Mouse (Mus musculus) embryo, embryonic 11 days (tissue): ENCODE measurements around the gene Gm6525.
A peak's percentile ranks its signal among the peaks of the same experiment; 100 is the strongest.

Experiments used
- DNase-seq: peaks from one replicate; pipeline ENCODE4 v3.0.0-alpha.2; 2015

Gene Gm6525

GRCm38 (mm10) chr3:84172406-84172805, 1.5 kb upstream of the Gm6525 start:
- no peak for DNase-seq

DNA sequence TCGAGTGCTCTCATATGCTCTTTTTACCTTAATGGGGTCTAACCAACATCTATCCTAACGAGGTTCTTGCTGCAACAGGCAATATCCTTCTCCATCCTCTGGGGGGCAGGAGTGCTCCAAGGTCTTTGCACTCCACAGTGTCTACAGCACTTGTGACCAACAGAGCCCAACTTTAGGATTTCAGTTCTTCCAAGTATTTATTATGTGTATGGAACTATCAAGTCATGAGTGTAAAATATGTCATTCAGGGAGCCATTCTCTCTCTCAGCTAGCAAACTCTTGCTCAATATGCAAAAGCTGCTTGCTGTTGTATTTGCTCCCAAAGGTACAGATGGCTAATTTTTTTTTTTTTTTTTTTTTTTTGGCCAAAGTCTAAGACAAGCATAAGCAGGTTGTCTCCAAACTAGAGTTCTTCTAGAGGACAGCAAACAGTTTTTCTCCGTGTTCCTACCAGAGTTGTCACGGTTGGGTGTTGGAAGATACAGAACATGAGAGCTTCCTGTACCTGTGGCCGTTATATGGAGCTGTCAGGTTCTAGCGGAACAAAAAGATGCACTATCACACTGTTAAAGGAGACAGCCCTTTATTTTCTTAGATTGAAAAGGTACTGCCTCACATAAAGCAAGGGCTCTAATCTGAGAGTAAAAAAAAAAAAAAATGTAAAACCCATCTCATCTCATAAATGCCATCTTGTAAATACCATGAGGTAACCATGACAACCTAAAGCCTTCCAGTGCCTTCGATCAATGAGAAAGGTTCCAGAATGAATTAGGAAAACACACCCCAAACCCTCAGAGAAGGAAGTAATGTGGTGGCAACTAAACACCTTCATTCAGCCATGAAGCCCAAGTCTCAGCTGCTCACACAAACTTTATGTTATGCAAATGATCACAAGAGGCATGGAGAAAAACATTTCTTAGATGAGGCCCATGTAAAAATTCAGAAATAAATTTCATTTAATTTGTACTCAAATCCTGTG, 1.7 kb downstream of the Gm6525 start:
- DNase-seq: peak; percentile 84

DNA sequence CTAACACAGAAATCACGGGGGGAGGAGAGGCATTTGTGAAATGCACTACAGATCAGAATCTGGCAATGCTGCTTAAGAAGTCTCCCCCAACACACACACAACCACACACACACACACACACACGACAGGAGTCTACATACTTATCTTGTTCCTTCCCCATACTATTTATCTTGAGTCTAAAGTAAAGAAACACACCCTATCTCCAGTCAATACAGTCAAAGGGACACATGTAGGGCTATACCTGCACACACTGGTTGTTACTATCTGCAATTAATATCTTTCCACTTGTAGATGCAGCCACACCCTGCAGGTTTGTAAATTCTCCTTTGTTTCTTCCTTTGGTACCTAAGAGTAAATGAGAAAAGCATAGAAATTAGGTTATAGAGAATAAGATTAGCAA, 3.9 kb downstream of the Gm6525 start:
- DNase-seq: no peak

- DNase-seq: no peak
Observed at GRCm38 (mm10) chr3:84180304-84180703, 6.4 kb downstream of the Gm6525 start.

GRCm38 (mm10) chr3:84181102-84181501, 7.2 kb downstream of the Gm6525 start:
- no peak for DNase-seq

DNA sequence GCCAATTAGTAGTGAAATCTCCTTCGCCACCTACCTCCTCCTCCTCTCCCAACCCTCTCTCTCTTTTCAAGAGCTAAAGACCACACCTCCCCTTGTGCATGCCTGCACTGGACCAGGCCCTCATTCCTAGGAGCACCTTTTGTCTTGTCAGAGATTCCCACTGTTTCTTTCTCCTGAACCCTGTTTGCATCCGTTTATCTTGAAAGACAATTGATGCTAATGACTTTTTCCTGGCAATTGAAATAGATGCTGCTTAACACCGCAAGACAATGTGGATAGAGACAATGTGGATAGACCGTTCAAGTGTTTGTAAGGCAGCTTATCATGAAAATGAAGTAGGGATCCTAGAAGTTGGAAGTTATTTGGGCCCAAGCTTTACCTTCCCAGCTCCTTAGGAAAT, 7.8 kb downstream of the Gm6525 start:
- DNase-seq: no peak

DNA sequence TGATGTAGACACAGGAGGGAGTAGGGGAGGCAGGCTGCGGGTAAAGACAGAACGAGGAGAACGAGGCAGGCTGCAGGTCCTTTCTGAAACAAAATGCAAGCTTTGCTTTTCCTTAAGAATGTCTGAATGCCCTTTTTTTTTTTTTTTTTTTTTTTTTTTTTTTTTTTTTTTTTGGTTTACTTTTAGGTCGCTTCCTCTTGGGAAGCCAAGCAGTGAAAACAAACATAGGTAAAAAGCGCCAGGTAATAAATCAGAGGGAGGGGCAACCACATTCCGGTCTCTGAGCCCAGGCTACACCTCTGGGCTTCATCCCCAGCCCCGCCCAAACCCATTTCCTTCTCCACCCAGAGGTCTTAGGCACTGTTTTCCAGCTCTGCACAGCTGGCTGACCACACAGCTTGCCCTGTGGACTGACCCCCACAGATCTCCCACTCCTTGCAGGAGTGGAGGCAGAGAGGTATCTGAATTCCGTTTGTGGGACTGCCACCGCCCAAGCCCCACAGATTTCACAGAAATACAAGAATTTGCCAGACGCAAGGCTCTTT, 15.8 kb downstream of the Gm6525 start:
- DNase-seq: no peak

GRCm38 (mm10) chr3:84190513-84191061, 16.7 kb downstream of the Gm6525 start:
- DNase-seq: peak; percentile 42

DNA sequence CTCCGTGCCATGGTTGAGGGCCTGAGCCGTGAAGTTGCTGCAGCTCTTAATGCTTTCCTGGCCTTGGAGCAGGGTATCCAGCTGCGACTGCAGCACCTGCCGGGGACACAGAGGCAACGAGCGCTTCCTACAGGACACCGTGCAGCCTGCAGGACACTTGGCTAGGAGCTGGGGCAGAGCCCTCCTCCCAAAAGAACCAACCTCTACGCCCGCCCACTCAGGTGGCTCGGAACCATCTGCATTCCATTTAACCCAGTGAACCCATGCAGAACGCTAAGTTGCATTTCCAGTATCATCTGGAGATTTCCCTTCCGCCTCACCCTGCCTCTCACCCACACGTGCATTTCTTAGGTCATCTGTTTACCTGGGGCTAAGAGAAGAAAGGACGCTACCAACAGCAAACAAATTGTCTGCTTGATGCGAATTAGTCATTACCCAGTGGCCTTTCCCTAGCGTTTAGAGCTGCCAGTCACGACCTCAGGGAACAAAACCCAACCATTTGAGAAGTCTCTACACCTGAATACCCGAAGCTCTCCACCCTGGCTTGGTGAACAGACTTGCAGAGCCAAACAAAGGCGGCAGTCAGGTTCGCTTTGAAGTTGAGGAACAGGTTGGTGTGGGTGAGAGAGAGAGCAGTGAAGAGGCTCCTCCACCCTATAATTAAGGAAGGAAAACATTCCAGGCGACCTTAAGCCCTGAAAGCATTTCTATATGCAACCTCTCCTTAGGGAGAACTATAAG, 17.4 kb downstream of the Gm6525 start:
- peak; percentile 40 for DNase-seq

GRCm38 (mm10) chr3:84193881-84194280, 20.0 kb downstream of the Gm6525 start:
- no peak for DNase-seq

DNA sequence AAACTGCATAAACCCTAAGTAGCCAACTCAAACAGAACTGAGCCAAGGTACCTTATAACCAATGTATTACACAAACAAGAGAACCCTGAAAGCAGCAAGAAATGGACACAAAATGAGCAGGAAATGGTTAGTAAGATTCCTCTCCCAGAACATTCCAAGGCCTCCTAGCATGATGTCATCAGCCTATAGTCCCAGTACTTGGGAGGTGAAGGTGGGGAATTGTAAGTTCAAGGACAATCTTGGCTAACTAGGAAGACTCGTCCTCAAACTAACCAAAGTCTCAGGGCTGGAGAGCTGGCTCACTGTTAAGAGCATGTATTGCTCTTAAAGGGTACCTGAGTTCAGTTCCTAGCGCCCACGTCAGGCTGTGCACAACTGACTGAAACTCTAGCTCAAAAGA, 24.3 kb downstream of the Gm6525 start:
- no peak for DNase-seq

DNA sequence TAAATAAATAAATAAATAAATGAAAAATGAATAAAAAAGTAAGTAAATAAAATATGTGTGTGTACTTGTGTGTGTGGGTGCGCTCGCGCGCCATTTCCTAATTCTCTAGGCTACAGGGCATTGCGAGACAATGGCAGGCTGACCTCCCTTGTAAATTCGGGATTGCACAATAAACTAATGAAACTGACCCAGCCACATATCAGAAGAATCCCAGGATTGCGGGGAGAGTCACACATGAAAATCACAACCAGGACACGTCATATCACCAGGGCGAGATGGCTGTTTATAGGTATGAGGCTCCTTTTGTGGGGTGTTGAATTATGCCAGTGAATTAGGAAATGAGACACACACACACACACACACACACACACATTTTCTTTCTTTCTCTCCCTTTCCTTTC, 25.6 kb downstream of the Gm6525 start:
- DNase-seq: no peak

GRCm38 (mm10) chr3:84200559-84201420, 26.9 kb downstream of the Gm6525 start:
- DNase-seq: no peak

GRCm38 (mm10) chr3:84204640-84205039, 30.7 kb downstream of the Gm6525 start:
- DNase-seq: no peak

GRCm38 (mm10) chr3:84205650-84206049, 31.7 kb downstream of the Gm6525 start:
- DNase-seq: no peak

DNA sequence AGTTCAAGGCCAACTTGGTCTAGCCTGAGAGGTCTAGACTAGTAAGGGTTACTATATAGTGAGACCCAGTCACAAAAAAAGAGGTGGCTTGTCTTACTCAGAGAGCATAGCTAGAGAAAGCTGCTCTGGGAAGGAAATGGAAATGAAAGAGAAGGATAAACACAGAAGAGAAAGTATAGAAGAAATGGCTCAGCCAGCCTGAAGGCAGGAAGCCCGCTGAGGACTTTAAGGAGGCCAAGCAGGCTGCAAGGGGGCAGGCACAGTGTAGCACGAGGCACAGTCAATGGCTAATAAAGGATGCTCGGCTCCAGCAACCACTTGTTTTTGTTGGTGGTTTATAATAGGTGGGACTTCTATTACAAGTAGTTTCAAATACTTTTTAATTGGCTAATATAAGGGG, 32.2 kb downstream of the Gm6525 start:
- DNase-seq: no peak

GRCm38 (mm10) chr3:84207366-84207765, 33.5 kb downstream of the Gm6525 start:
- no peak for DNase-seq

GRCm38 (mm10) chr3:84208475-84208874, 34.6 kb downstream of the Gm6525 start:
- no peak for DNase-seq

DNA sequence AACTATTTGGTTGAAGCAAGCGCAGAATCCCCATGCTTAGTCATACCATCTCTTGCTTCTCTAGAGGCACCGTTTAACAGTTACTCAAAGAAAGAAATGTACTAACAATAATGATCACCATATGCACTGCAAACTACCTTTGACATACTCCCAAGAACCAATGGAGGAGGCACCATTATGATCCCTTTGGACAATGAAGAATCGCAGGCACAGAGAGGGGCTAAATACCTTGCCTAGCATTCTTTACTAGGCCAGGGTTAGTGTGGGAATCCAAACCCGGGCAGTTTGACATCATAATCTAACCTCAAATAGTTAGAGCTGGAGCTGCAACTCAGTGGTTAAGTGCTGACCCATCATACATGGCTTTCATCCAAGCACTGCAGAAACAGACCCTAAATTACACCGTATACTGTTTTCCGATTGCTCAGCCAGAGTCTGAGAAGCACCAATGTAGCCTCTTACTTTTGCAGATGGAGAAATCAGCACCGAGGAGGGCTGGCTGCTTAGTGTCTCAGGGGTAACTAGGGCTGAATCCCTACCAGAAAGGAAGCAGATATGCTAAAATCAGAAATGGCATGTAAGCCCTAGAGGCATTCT, 35.1 kb downstream of the Gm6525 start:
- no peak for DNase-seq

DNA sequence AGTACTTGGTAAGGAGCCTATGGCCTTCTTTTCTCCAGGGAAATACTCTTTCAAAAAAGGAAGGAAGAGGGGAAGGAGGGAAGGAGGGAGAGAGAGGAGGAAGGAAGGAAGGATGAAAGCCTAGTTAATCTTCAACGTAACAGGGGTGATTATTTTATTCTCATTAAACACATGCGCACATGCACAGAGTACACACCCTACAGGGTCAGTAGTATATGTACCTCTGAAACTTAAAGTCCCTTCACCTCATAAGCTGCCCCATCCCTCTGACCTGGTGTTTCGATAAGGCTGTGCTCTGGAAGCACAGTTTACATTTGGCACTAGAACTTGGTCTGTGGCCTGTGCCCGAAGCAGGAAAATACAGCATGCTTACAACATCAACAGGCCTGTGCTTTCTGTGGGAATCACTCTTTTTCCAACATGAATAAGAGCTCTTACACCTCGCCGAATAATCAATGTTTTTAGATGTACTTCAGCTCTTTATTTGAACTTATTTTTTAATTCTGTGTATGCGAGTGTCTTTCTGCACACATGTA, 37.5 kb downstream of the Gm6525 start:
- no peak for DNase-seq

DNA sequence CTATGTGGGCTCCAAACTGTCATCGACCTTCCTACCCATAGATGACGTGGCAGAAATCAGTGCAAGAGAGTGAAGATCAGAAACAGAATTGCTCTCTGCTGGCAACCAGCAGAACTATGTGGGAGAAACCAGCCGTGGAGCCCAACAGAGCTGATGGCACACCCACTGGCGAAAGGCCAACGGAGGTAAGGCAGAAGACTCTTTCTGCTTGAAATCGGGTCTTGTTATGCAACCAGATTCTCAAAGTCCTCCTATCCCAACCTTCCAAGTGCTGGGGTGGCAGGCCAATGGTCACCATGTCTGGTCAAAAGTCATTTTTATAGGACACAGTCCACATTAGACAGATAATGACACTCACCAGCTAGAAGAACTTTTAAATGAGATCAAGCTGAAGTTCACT, 40.6 kb downstream of the Gm6525 start:
- no peak for DNase-seq

GRCm38 (mm10) chr3:84215253-84215652, 41.3 kb downstream of the Gm6525 start:
- DNase-seq: no peak
